Mouse (Mus musculus): ENCODE measurements around the gene Vax2. TPM values are rescaled to one million over a fixed set of nuclear protein-coding genes. Genes with fewer than 3 reads are reported as not detected.

Vax2 gene
- polyA plus RNA-seq, 1 experiment = 0.08 TPM

- Histone ChIP-seq H3K4me1 (replicated peaks; ENCODE audit: control insufficient read depth, insufficient read depth, low read length) (no peaks in the 10 kb centered on the region), H3K36me3 (ENCODE audit: control insufficient read depth, insufficient read depth, low read length) (no peaks in the 10 kb centered on the region), H3K4me3 (ENCODE audit: control insufficient read depth, insufficient read depth, low read length) (no peak overlapping the region), H3K27ac (ENCODE audit: control insufficient read depth, insufficient read depth, low read length) (no peak overlapping the region), H3K27me3 (ENCODE audit: control insufficient read depth, insufficient read depth, low read length) (peaks cover 18% of the 10 kb centered on the region; the same call in 1 of the 2 replicates)
- WGBS = 47% methylated on average over 2 of the region's 2 CpGs
- no peak for DNase-seq
- TF ChIP-seq CTCF (IDR thresholded peaks at IDR 0.05; ENCODE audit: borderline replicate concordance, control insufficient read depth, extremely low read depth, insufficient read depth, low read length, poor library complexity) (no peak), POLR2A (IDR thresholded peaks at IDR 0.05; ENCODE audit: control insufficient read depth, extremely low read depth, insufficient read depth, low read length, poor library complexity) (no peak)
Observed at GRCm38 (mm10) chr6:83690936-83691335, 20.1 kb upstream of the Vax2 start.

- DNase-seq = no peak
- Histone ChIP-seq H3K4me1 (replicated peaks; ENCODE audit: control insufficient read depth, insufficient read depth, low read length) (no peaks in the 10 kb centered on the region), H3K27ac (ENCODE audit: control insufficient read depth, insufficient read depth, low read length) (no peak overlapping the region), H3K36me3 (ENCODE audit: control insufficient read depth, insufficient read depth, low read length) (no peaks in the 10 kb centered on the region), H3K27me3 (ENCODE audit: control insufficient read depth, insufficient read depth, low read length) (peaks cover 27% of the 10 kb centered on the region), H3K4me3 (ENCODE audit: control insufficient read depth, insufficient read depth, low read length) (no peak overlapping the region)
- 10% methylated on average over 12 of the region's 12 CpGs for WGBS
- TF ChIP-seq POLR2A (IDR thresholded peaks at IDR 0.05; ENCODE audit: control insufficient read depth, extremely low read depth, insufficient read depth, low read length, poor library complexity) (no peak), CTCF (IDR thresholded peaks at IDR 0.05; ENCODE audit: borderline replicate concordance, control insufficient read depth, extremely low read depth, insufficient read depth, low read length, poor library complexity) (no peak)
Observed at GRCm38 (mm10) chr6:83692962-83693361, 18.1 kb upstream of the Vax2 start.

GRCm38 (mm10) chr6:83693835-83694234 lies 17.2 kb upstream of the Vax2 start:
- WGBS = 1% methylated on average over 9 of the region's 9 CpGs
- DNase-seq = peak; percentile 56
- H3K4me3 ChIP-seq (ENCODE audit: control insufficient read depth, insufficient read depth, low read length) = no peak overlapping the region
- H3K36me3 ChIP-seq (ENCODE audit: control insufficient read depth, insufficient read depth, low read length) = no peaks in the 10 kb centered on the region
- H3K27me3 ChIP-seq (ENCODE audit: control insufficient read depth, insufficient read depth, low read length) = peaks cover 31% of the 10 kb centered on the region
- H3K27ac ChIP-seq (ENCODE audit: control insufficient read depth, insufficient read depth, low read length) = no peak overlapping the region
- no peak for TF ChIP-seq CTCF (IDR thresholded peaks at IDR 0.05; ENCODE audit: borderline replicate concordance, control insufficient read depth, extremely low read depth, insufficient read depth, low read length, poor library complexity)
- TF ChIP-seq POLR2A (IDR thresholded peaks at IDR 0.05; ENCODE audit: control insufficient read depth, extremely low read depth, insufficient read depth, low read length, poor library complexity) = no peak
- H3K4me1 ChIP-seq (replicated peaks; ENCODE audit: control insufficient read depth, insufficient read depth, low read length) = no peaks in the 10 kb centered on the region

- peaks cover 31% of the 10 kb centered on the region for H3K27me3 ChIP-seq (ENCODE audit: control insufficient read depth, insufficient read depth, low read length)
- H3K4me3 ChIP-seq (ENCODE audit: control insufficient read depth, insufficient read depth, low read length) = no peak overlapping the region
- 17% methylated on average over 3 of the region's 3 CpGs for WGBS
- no peaks in the 10 kb centered on the region for H3K4me1 ChIP-seq (replicated peaks; ENCODE audit: control insufficient read depth, insufficient read depth, low read length)
- H3K27ac ChIP-seq (ENCODE audit: control insufficient read depth, insufficient read depth, low read length) = no peak overlapping the region
- no peaks in the 10 kb centered on the region for H3K36me3 ChIP-seq (ENCODE audit: control insufficient read depth, insufficient read depth, low read length)
- TF ChIP-seq CTCF (IDR thresholded peaks at IDR 0.05; ENCODE audit: borderline replicate concordance, control insufficient read depth, extremely low read depth, insufficient read depth, low read length, poor library complexity) = no peak
- TF ChIP-seq POLR2A (IDR thresholded peaks at IDR 0.05; ENCODE audit: control insufficient read depth, extremely low read depth, insufficient read depth, low read length, poor library complexity) = no peak
- no peak for DNase-seq
Observed at GRCm38 (mm10) chr6:83695731-83696130, 15.3 kb upstream of the Vax2 start.

GRCm38 (mm10) chr6:83696684-83697083 lies 14.4 kb upstream of the Vax2 start:
- Histone ChIP-seq H3K4me1 (replicated peaks; ENCODE audit: control insufficient read depth, insufficient read depth, low read length) (no peaks in the 10 kb centered on the region), H3K27ac (ENCODE audit: control insufficient read depth, insufficient read depth, low read length) (no peak overlapping the region), H3K36me3 (ENCODE audit: control insufficient read depth, insufficient read depth, low read length) (no peaks in the 10 kb centered on the region), H3K27me3 (ENCODE audit: control insufficient read depth, insufficient read depth, low read length) (peaks cover 35% of the 10 kb centered on the region), H3K4me3 (ENCODE audit: control insufficient read depth, insufficient read depth, low read length) (no peak overlapping the region)
- TF ChIP-seq CTCF (IDR thresholded peaks at IDR 0.05; ENCODE audit: borderline replicate concordance, control insufficient read depth, extremely low read depth, insufficient read depth, low read length, poor library complexity) = no peak
- no peak for TF ChIP-seq POLR2A (IDR thresholded peaks at IDR 0.05; ENCODE audit: control insufficient read depth, extremely low read depth, insufficient read depth, low read length, poor library complexity)
- WGBS = 3% methylated on average over 7 of the region's 7 CpGs
- no peak for DNase-seq

- Histone ChIP-seq H3K4me3 (ENCODE audit: control insufficient read depth, insufficient read depth, low read length) (no peak overlapping the region), H3K36me3 (ENCODE audit: control insufficient read depth, insufficient read depth, low read length) (no peaks in the 10 kb centered on the region), H3K4me1 (replicated peaks; ENCODE audit: control insufficient read depth, insufficient read depth, low read length) (no peaks in the 10 kb centered on the region), H3K27me3 (ENCODE audit: control insufficient read depth, insufficient read depth, low read length) (peaks cover 38% of the 10 kb centered on the region), H3K27ac (ENCODE audit: control insufficient read depth, insufficient read depth, low read length) (no peak overlapping the region)
- WGBS = 13% methylated on average over 8 of the region's 8 CpGs
- no peak for DNase-seq
- TF ChIP-seq POLR2A (IDR thresholded peaks at IDR 0.05; ENCODE audit: control insufficient read depth, extremely low read depth, insufficient read depth, low read length, poor library complexity) (no peak), CTCF (IDR thresholded peaks at IDR 0.05; ENCODE audit: borderline replicate concordance, control insufficient read depth, extremely low read depth, insufficient read depth, low read length, poor library complexity) (no peak)
Observed at GRCm38 (mm10) chr6:83697932-83698331, 13.1 kb upstream of the Vax2 start.

GRCm38 (mm10) chr6:83699971-83700370 lies 11.1 kb upstream of the Vax2 start:
- Histone ChIP-seq H3K36me3 (ENCODE audit: control insufficient read depth, insufficient read depth, low read length) (no peaks in the 10 kb centered on the region), H3K4me3 (ENCODE audit: control insufficient read depth, insufficient read depth, low read length) (no peak overlapping the region), H3K4me1 (replicated peaks; ENCODE audit: control insufficient read depth, insufficient read depth, low read length) (no peaks in the 10 kb centered on the region), H3K27ac (ENCODE audit: control insufficient read depth, insufficient read depth, low read length) (no peak overlapping the region), H3K27me3 (ENCODE audit: control insufficient read depth, insufficient read depth, low read length) (peaks cover 42% of the 10 kb centered on the region)
- DNase-seq = no peak
- TF ChIP-seq CTCF (IDR thresholded peaks at IDR 0.05; ENCODE audit: borderline replicate concordance, control insufficient read depth, extremely low read depth, insufficient read depth, low read length, poor library complexity) (no peak), POLR2A (IDR thresholded peaks at IDR 0.05; ENCODE audit: control insufficient read depth, extremely low read depth, insufficient read depth, low read length, poor library complexity) (no peak)
- WGBS = 11% methylated on average over 5 of the region's 5 CpGs

Measured in thymus, adult 2 months (tissue).